Mouse (Mus musculus) NIH3T3 (cell line): ENCODE results near the gene Rnase13.
"Not testable (repeated sequence)": the region's sequence is repeated elsewhere in the genome, so short reads cannot be mapped to it uniquely, and the experiment has no call there.

Source experiments
- DNase-seq: peaks from one replicate; pipeline ENCODE4 v3.0.0-alpha.2; 2012; ENCODE audit warnings: low read depth

The Rnase13 gene

GRCm38 (mm10) chr14:51922571-51922865, at the start of gene Rnase13:
Gene Rnase13 (minus strand): TSS chr14:51922773.
- no peak for DNase-seq

GRCm38 (mm10) chr14:51967400-51967799, 44.8 kb upstream of the Rnase13 start:
- DNase-seq = no peak

GRCm38 (mm10) chr14:51960316-51960715, 37.7 kb upstream of the Rnase13 start:
- no peak for DNase-seq

- no peak for DNase-seq
Observed at GRCm38 (mm10) chr14:51943336-51943735, 20.8 kb upstream of the Rnase13 start.

GRCm38 (mm10) chr14:51942236-51942635, 19.7 kb upstream of the Rnase13 start:
- DNase-seq = no peak

GRCm38 (mm10) chr14:51941577-51941976, 19.0 kb upstream of the Rnase13 start:
- no peak for DNase-seq

- no peak for DNase-seq
Observed at GRCm38 (mm10) chr14:51940944-51941560, 18.5 kb upstream of the Rnase13 start.

GRCm38 (mm10) chr14:51939005-51939404, 16.4 kb upstream of the Rnase13 start:
- DNase-seq = no peak

GRCm38 (mm10) chr14:51932092-51933020, 9.8 kb upstream of the Rnase13 start:
- peak; percentile 68 for DNase-seq

- peak; percentile 71 for DNase-seq
Observed at GRCm38 (mm10) chr14:51930824-51931223, 8.3 kb upstream of the Rnase13 start.

- DNase-seq = no peak
Observed at GRCm38 (mm10) chr14:51929968-51930367, 7.4 kb upstream of the Rnase13 start.

GRCm38 (mm10) chr14:51929309-51929943, 6.9 kb upstream of the Rnase13 start:
- DNase-seq = peak; percentile 44

- not testable (repeated sequence) for DNase-seq
Observed at GRCm38 (mm10) chr14:51926930-51927329, 4.4 kb upstream of the Rnase13 start.

- no peak for DNase-seq
Observed at GRCm38 (mm10) chr14:51923492-51923891, 919 bp upstream of the Rnase13 start.

GRCm38 (mm10) chr14:51922910-51923309, 337 bp upstream of the Rnase13 start:
- no peak for DNase-seq

- DNase-seq = no peak
Observed at GRCm38 (mm10) chr14:51921759-51922570, 608 bp downstream of the Rnase13 start.

- DNase-seq = no peak
Observed at GRCm38 (mm10) chr14:51918966-51919365, 3.6 kb downstream of the Rnase13 start.

GRCm38 (mm10) chr14:51918125-51918524, 4.4 kb downstream of the Rnase13 start, which contains the start of gene Tppp2:
Gene Tppp2 (plus strand): TSS chr14:51918425.
- DNase-seq = no peak

- DNase-seq = no peak
Observed at GRCm38 (mm10) chr14:51916539-51916938, 6.0 kb downstream of the Rnase13 start.

- peak; percentile 20 for DNase-seq
Observed at GRCm38 (mm10) chr14:51915030-51915429, 7.5 kb downstream of the Rnase13 start.

GRCm38 (mm10) chr14:51913960-51914762, 8.4 kb downstream of the Rnase13 start, which contains the start of gene Ndrg2:
Gene Ndrg2 (minus strand): TSS chr14:51914158.
- peak; percentile 7 for DNase-seq
